Mouse (Mus musculus): ENCODE measurements around the gene Cd9.

DNA sequence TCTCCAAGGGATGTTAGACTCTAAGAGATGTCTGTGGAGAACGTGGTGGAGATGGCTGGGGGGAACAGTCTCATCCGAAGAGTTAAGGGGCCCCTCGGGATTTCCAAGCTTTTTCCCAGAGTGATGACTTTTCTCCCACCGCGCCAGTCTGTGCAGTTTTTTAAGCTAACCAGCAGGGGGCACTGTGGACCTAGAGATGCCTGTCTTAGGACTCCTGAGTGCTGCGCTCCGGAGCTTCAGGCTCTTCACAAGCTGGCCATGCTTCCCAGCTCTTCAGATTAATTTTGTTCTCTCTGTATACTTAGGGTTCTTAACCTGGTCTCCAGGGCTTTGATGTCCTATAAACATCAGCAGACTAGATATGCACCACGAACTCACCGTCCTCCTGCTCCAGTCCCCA lies 75.8 kb downstream of the Cd9 start:
- TF ChIP-seq CTCF (IDR thresholded peaks at IDR 0.05; ENCODE audit: control insufficient read depth, insufficient read depth, insufficient replicate concordance, low read depth, low read length) (peak; percentile 77; the same call in 1 of the 2 replicates), POLR2A (IDR thresholded peaks at IDR 0.05; ENCODE audit: control insufficient read depth, low read depth, low read length) (no peak)

Data from testis, adult 2 months (tissue).